Mouse (Mus musculus): ENCODE data around the gene Il22.
"Not testable (repeated sequence)": the region's sequence is repeated elsewhere in the genome, so short reads cannot be mapped to it uniquely, and the experiment has no call there.

The Il22 gene

DNA sequence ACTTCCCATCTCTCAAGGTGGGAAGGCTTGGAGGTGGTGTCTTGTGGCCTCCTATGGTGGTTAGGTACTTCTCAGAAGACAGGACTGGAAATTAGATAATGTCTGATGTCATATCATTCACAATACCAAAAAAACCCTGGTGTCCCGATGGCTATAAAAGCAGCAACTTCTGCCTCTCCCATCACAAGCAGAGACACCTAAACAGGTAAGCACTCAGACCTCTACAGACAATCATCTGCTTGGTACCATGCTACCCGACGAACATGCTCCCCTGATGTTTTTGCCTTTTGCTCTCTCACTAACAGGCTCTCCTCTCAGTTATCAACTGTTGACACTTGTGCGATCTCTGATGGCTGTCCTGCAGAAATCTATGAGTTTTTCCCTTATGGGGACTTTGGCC, at the start of gene Il22:
TSS of gene Il22 (plus strand) at position 301 of the 400 bp plus-strand sequence.
- DNase-seq (ENCODE audit: extremely low read depth, low read depth, low spot score), result no peak

DNA sequence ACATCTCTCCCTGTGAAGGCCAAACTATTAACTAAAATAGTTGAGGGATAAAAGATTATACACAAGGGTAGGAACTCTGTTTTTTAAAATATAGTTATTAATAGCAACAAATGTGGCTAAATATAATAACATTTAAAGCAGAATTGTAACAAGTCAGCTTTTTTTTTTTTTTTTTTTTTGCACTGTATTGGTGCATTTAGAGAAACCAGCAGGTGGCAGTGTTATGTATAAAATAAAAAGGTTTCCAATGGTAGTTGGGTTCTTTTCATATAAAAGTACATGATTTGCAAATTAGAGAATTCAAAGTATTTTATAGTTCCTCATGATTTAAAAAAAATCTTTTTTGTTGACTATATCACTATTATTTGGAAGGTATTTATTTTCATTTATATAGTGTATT, 48.8 kb upstream of the Il22 start:
- DNase-seq (ENCODE audit: extremely low read depth, low read depth, low spot score), result no peak

DNA sequence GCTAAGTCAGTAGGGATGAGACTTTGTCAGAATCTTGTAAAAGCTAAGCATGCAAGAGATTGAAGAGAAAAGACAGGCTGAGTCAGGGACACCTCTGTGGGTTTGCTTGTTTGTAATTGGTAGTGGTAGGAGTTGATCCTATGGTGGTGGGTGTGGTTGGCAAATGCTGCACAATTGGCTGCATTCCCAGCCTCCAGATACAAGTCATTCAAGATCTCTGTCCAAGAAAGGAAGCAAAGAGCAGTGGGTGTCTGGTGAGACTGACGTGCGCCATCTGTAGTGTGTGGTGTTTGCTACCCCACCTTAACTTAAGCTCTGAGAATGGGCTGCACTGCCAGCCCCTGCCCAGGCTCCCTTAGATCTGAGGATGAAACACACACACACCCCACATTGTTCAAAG, 43.6 kb upstream of the Il22 start:
- DNase-seq (ENCODE audit: extremely low read depth, low read depth, low spot score), result no peak

DNA sequence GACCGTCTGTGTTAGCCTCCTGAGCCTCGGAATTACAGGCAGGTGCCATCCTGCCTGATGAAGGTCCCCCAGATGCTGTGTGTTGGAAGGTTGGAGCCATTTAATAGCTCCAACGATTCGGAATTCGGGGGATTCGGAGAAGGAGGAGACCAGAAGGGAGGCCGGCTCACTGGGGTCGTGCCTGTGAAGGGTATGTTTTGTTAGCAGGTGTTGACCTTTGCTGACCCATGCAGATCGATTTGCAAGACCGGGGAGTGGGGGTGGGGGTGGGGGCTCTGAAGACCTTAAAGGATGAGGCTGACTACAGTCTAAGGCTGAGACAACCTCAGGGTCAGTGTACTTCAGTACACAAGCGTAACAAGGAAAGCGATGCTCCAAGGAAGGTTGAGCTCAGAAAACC, 35.5 kb upstream of the Il22 start:
- no peak for DNase-seq (ENCODE audit: extremely low read depth, low read depth, low spot score)

DNA sequence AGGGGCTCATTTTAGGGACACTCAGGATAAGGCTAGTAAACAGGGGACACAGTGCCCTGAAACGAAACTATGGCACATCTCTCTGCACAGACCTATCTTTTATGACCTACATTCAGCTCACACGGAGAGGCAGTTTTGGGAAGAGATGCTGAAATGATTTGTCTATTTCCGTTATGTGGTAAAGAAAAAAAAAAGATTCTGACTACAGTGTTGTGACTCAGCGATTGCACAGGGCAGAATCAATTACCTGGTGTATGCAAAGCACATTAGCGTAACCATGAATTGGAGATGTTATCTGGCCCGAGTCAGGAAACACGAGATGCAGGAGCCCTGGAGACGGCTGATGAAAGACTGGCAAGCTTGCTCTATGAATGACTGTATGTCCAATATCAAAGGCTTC, 32.3 kb upstream of the Il22 start:
- DNase-seq (ENCODE audit: extremely low read depth, low read depth, low spot score), result no peak

DNA sequence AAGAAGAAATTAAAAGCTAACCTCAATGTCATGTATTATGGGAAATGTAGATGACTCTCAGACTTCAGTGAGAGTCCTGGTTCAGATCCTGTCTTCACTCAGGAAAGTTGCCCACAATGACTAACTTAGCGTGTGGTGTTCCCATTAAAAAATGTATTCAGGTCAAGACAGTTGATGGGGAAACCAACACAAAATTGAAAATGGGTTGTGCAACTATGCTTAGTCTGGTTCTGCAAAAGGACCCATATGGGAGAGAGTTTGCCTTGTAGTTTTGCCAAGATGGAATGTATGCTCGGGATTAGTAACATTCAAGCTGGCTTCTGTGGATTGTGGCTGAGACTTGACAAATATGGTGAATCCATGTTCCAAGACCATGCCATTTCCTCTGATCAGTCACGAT, 31.9 kb upstream of the Il22 start:
- DNase-seq (ENCODE audit: extremely low read depth, low read depth, low spot score), result no peak

DNA sequence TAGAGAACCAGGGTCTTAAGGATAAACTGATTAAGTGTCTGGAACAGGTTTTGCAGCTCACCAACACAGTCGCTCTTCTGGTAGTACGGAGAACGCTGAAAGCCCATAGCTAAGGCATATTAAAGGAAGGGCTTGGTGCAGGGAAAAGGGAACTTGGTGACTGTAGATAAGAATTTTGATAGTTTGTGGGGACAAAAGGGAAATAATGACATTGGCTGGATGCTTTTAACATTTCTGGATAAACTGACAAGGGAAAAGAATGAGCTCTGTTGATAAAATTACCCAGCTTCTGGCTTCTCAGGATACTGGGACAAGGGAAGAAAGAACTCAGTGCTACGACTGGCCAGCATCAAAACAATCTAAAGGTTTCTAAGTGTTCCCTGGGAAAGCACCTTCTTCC, 29.2 kb upstream of the Il22 start:
- DNase-seq (ENCODE audit: extremely low read depth, low read depth, low spot score), result not testable (repeated sequence)

DNA sequence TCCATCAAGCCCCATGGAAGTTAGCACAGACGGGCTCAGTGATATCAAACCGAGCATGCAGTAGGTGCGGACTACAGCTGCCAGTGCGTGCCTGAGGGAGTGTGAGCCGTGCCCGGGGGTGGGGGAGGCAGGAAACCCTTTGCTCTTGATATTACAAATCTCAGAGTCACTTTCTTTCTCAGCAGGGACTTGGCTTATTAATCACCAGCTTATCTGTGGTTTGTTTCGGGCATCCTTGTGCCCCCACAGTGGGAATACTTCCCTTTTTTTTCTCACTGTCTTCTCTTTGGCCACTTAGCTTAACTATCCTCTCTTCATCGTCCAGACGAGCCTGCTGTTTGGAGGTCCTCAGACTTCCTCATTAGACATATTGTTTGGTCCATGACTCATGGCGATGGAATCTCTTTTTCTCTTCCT, 26.0 kb upstream of the Il22 start:
- no peak for DNase-seq (ENCODE audit: extremely low read depth, low read depth, low spot score)

DNA sequence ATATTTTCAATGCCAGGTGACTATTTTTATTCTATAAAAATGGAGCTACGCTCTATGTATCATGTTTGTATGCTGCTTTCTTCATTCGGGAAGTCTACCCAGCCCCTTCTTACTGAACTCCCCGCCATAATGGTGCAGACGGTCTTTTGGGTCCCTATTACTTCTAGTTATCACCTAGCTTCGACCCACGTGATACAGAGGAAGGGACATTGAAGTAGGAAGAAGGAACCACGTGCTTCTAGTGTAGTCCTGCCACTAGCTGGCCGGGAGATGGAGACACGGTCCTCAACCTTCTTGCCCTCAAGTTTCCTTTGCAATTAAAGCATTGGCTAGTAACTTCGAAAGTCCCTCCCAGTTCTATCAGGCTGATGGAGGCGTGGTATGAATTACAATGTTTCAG, 25.5 kb upstream of the Il22 start:
- no peak for DNase-seq (ENCODE audit: extremely low read depth, low read depth, low spot score)

DNA sequence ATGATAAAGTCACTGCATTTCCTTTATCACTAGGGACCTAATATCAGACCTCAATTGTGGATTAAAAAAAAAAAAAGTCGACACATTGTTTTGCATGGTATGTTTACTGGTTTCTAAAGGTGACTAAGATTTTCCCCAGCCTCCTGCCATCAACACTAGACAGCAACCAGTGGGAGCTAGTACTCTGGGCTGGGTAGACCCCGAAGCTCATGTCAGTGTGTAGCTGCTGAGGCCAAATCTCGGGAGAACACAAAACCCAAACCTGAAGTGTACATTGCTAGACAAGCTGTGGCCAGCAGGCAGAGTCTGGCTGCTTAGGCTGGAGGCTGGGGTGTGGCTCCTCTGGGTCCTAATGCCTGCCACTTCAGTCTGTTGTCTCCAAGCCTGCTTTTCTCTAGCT, 9.6 kb upstream of the Il22 start:
- not testable (repeated sequence) for DNase-seq (ENCODE audit: extremely low read depth, low read depth, low spot score)

DNA sequence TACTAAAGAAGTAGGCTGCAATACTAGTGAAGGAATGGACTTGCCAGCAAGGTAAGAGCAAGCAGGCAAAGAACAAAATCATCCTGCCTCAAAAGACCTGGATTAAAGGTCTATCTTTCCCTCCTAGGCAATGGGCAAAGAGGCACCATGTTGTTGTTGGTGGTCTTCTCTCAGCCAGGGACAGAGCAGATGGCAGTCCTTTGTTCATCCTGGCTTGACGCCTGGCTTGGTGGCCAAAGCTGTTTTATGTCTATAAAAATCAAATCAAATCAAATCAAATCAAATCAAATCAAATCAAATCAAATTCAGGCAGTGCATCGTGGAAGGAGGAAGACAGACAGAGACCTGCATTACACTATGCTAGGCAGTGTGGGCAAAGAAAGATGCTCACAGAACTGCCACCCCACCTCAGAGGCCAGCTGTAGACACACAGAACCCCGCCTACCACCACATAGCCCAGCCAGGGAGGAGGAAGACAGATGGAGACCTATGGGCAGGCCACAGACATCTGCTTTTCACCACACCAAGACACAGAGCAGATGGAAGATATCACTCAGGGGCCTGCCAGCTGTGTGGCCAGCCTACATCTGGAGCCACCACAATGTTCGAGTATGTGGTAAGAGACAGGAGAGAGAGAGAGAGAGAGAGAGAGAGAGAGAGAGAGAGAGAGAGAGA, 11.1 kb downstream of the Il22 start:
- DNase-seq (ENCODE audit: extremely low read depth, low read depth, low spot score), result not testable (repeated sequence)

DNA sequence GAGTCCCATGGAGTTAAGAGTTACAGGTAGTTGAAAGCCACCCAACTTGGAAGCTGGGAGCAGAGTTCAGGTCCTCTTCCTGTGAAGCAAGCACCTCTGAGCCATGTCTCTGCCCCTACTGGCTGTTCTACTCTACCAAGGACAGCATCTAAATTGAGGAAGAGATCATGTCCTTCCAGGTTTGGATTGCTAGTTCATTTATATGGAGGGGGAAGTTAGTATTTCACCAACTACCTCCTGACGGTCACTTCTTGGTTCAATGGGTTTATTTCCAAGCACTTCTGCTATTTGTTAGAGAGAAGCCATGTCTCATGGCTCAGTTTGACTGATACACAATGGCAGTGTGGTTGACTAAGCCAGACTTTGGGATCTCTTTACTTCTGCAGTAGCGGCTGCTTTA, 22.9 kb downstream of the Il22 start:
- DNase-seq (ENCODE audit: extremely low read depth, low read depth, low spot score), result not testable (repeated sequence)

DNA sequence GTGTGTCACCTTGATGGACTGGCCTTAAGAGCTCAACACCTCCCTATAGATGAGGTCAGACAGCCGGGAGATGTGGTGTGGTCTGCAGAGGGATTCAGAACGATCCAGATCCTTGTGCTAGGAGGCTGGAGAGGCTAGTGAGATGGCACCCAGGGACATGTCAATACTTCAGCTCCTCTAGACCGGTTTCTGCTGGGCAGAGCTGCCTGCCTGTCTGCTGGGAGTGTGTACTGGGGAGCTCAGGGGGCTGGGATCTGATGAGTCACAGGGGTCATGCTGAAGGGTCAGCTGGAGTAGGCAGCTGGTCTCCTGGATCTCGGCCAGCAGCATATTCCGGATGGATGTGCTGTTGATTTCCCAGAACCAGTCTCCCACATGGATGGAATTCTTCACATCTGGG, 27.9 kb downstream of the Il22 start:
- DNase-seq (ENCODE audit: extremely low read depth, low read depth, low spot score), result not testable (repeated sequence)

DNA sequence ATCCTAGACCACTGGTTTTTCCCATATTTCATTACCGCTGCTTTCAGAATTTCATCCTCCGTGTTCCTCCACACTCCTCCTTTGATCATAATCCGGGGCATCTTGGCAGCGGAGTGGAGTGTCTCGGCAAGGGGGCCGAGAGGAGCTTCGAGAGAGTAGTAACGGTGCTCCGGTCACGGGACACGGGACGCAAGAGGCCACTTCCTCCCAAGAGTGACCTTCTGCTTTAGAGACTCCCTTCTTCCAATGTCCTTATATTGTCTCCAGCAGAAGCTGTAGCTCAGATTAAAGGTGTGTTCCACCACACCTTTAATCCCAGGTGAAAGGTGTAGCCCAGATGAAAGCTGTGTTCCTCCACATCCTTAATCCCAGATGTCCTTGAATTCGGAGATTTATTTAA, 35.9 kb downstream of the Il22 start, which contains the start of gene Gm32717:
TSS of gene Gm32717 (minus strand) at position 101 of the 400 bp plus-strand sequence.
- DNase-seq (ENCODE audit: extremely low read depth, low read depth, low spot score), result not testable (repeated sequence)

DNA sequence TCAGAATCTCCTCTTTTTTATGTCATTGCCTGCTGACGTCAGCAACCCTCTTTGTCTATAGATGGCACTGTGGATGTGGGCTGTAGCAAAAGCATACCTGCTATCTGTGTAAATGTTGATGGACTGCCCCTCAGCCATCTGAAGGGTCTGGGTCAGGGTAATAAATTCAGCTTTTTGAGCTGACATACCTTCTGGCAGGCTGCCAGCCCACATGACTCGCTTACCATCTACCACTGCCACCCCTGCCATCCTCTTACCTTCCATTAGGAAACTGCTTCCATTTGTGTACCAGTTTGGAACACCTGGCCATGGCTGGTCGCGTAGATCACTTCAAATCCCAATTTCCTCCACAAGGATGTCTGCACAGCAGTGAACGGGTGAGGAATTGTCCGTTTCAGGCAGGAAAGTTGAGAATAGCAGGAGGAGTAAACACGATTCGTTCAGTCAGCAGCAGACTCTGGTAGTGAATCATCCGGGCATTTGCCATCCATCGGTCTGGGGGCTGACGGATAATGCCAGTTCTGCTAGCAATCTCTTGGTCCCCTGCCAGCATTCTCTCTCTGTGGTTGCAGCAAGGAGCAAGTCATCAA, 44.4 kb downstream of the Il22 start:
- DNase-seq (ENCODE audit: extremely low read depth, low read depth, low spot score), result not testable (repeated sequence)

DNA sequence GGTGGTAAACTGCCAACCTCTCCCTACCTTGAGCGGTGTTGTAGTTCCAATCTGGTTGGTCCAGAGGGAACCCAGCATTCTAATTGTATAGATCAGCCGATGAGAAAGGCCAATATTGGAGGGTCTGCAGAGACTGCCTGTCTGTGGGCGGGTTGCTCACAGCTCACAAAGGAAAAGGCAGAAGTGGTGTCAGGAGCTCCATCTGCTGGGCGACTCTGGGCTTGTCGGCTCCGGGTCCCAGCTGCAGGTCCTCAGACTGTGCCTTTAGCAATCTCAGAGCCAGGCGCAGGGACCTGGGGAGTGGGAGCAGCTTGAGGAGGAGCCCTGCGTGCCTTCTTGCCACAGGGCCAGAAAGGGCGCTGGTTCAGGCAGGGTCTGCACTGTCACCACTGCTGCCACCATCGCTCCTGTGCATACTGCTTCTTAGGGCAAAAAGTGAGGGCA, 46.1 kb downstream of the Il22 start:
- no peak for DNase-seq (ENCODE audit: extremely low read depth, low read depth, low spot score)

DNA sequence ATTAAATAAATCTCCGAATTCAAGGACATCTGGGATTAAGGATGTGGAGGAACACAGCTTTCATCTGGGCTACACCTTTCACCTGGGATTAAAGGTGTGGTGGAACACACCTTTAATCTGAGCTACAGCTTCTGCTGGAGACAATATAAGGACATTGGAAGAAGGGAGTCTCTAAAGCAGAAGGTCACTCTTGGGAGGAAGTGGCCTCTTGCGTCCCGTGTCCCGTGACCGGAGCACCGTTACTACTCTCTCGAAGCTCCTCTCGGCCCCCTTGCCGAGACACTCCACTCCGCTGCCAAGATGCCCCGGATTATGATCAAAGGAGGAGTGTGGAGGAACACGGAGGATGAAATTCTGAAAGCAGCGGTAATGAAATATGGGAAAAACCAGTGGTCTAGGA, 53.6 kb downstream of the Il22 start, which contains the start of gene Gm32802:
TSS of gene Gm32802 (plus strand) at position 301 of the 400 bp plus-strand sequence.
- not testable (repeated sequence) for DNase-seq (ENCODE audit: extremely low read depth, low read depth, low spot score)
